Mouse (Mus musculus) neural tube, embryonic 11.5 days (tissue): ENCODE data around the gene Plac9b. TPM values are rescaled to one million over a fixed set of nuclear protein-coding genes. Genes with fewer than 3 reads are reported as not detected.

Experiments
- polyA plus RNA-seq: library from polyadenylated mRNA; unstranded; fragments of >200 nt; fragmentation: Nextera tagmentation; extraction: Ambion mirVana; gene quantifications from 2 replicates; pipeline ENCODE4 v1.2.1, GENCODE M21; 2014

Gene Plac9b
- polyA plus RNA-seq, 1 experiment from 2014 or later = 1.5 TPM

Other genes starting within 250 kb of the Plac9b start
- not detected in 2 replicates for gene Cphx1, start 244.2 kb downstream of the Plac9b start, polyA plus RNA-seq
- 3.8 and 5.9 TPM in 2 replicates for gene Duxbl1, start 203.9 kb downstream of the Plac9b start, polyA plus RNA-seq
- 0.89 TPM in 1 of 2 replicates, not detected in the other for gene Gm9780, start 139.8 kb downstream of the Plac9b start, polyA plus RNA-seq
- gene Tmem254c, start 115.1 kb downstream of the Plac9b start, polyA plus RNA-seq = 17.1 and 25.8 TPM in 2 replicates
- not detected in 2 replicates for gene Cphx2, start 101.0 kb downstream of the Plac9b start, polyA plus RNA-seq
- gene Cphx3, start 100.2 kb downstream of the Plac9b start, polyA plus RNA-seq = not detected in 2 replicates
- gene Duxbl2, start 64.1 kb downstream of the Plac9b start, polyA plus RNA-seq = 5.3 TPM in 1 of 2 replicates, not detected in the other
- gene Tmem254b, start 24.6 kb upstream of the Plac9b start, polyA plus RNA-seq = 18.2 and 19.1 TPM in 2 replicates
- gene Duxbl3, start 75.5 kb upstream of the Plac9b start, polyA plus RNA-seq = 0.62 and 6.6 TPM in 2 replicates